Mouse (Mus musculus) A20 (cell line): Measurements from ENCODE around the gene Sun1.

ENCODE experiments used
- DNase-seq: peaks from one replicate; pipeline ENCODE4 v3.0.0-alpha.2; 2011; ENCODE audit warnings: low read depth, low spot score

Gene Sun1

GRCm38 (mm10) chr5:139251279-139251678 lies 50.8 kb downstream of the Sun1 start:
- DNase-seq: no peak

GRCm38 (mm10) chr5:139251736-139252080 lies 51.3 kb downstream of the Sun1 start:
- no peak for DNase-seq

- DNase-seq: peak; percentile 100
These were observed 51.9 kb downstream of the Sun1 start, which contains the start of gene Get4 for GRCm38 (mm10) chr5:139252081-139252909. Gene Get4 (plus strand): TSS chr5:139252324.

GRCm38 (mm10) chr5:139252910-139253245 lies 52.4 kb downstream of the Sun1 start:
- no peak for DNase-seq

GRCm38 (mm10) chr5:139253301-139253741 lies 52.9 kb downstream of the Sun1 start:
- peak; percentile 44 for DNase-seq

- DNase-seq: peak; percentile 25
These were observed 54.5 kb downstream of the Sun1 start for GRCm38 (mm10) chr5:139254938-139255337.

GRCm38 (mm10) chr5:139255777-139256176 lies 55.3 kb downstream of the Sun1 start:
- no peak for DNase-seq

GRCm38 (mm10) chr5:139256211-139256765 lies 55.9 kb downstream of the Sun1 start:
- DNase-seq: peak; percentile 46

- DNase-seq: no peak
These were observed 56.8 kb downstream of the Sun1 start for GRCm38 (mm10) chr5:139257265-139257664.

GRCm38 (mm10) chr5:139257818-139258217 lies 57.4 kb downstream of the Sun1 start:
- no peak for DNase-seq

- DNase-seq: no peak
These were observed 58.1 kb downstream of the Sun1 start for GRCm38 (mm10) chr5:139258371-139259035.

GRCm38 (mm10) chr5:139259853-139260252 lies 59.4 kb downstream of the Sun1 start:
- DNase-seq: no peak

GRCm38 (mm10) chr5:139261403-139261802 lies 61.0 kb downstream of the Sun1 start:
- DNase-seq: no peak

GRCm38 (mm10) chr5:139267661-139268060 lies 67.2 kb downstream of the Sun1 start:
- DNase-seq: no peak

- DNase-seq: no peak
These were observed 70.5 kb downstream of the Sun1 start for GRCm38 (mm10) chr5:139270806-139271521.

GRCm38 (mm10) chr5:139271994-139272554 lies 71.6 kb downstream of the Sun1 start:
- DNase-seq: no peak

GRCm38 (mm10) chr5:139277287-139277686 lies 76.8 kb downstream of the Sun1 start:
- DNase-seq: no peak

GRCm38 (mm10) chr5:139281373-139282112 lies 81.1 kb downstream of the Sun1 start:
- no peak for DNase-seq

- DNase-seq: peak; percentile 80
These were observed 81.8 kb downstream of the Sun1 start for GRCm38 (mm10) chr5:139282191-139282590.

GRCm38 (mm10) chr5:139283460-139284180 lies 83.2 kb downstream of the Sun1 start:
- peak; percentile 76 for DNase-seq
